Mouse (Mus musculus) cerebellum, postnatal 14 days (tissue): ENCODE data around the gene Nkd1.
A peak's percentile ranks its signal among the peaks of the same experiment; 100 is the strongest.

Source experiments
- DNase-seq, 2 experiments: peaks; one replicate each; pipeline ENCODE4 v3.0.0; 2021; ENCODE audit warnings: mixed read lengths in 2 of 2

Nkd1 gene

GRCm38 (mm10) chr8:88538976-88539371 lies 17.8 kb downstream of the Nkd1 start:
- DNase-seq, result no peak

DNA sequence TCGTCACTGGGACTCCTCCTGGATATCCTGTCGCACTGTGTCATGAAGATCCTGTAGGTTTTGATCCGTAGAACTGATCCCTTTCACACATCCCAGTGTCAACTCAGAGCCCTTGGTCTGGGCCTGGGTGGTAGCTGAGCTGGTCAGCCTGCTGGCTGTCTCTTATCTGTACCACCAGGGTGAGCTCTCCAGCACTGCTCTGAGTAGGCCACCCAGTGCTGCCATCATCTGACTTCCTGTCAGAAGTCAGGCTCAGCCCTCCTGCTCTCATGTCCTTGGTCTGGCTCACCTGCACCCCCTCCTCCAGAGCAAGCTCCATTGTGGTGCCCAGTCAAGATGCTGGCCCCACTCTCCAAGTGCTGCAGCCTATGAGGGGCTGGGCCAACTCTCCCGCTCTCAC lies 18.8 kb downstream of the Nkd1 start:
- no peak for DNase-seq

GRCm38 (mm10) chr8:88542596-88543213 lies 21.6 kb downstream of the Nkd1 start:
- peak; percentile 57 to 60 for DNase-seq

- DNase-seq, result no peak
Measured at GRCm38 (mm10) chr8:88544677-88545076, 23.5 kb downstream of the Nkd1 start.

DNA sequence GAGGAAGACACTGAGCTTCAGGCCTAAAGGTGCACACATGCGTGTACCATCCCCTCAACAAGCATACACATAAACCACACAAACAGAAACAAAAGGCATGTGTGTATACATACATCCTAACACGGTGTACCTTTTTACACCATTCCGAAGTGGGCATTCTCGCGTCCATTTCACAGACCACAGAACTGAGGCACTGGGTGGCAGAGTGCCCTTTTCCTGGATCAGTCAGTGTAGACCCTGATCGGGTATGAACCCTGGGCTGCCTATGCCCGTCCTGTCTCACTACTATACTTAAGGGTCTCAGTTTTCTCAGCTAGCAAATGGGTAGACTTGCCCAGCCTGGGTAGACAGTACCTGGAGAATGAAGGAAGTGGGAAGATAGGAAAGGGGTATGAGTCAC lies 24.3 kb downstream of the Nkd1 start:
- DNase-seq, result no peak

GRCm38 (mm10) chr8:88546032-88546732 lies 25.0 kb downstream of the Nkd1 start:
- no peak for DNase-seq

DNA sequence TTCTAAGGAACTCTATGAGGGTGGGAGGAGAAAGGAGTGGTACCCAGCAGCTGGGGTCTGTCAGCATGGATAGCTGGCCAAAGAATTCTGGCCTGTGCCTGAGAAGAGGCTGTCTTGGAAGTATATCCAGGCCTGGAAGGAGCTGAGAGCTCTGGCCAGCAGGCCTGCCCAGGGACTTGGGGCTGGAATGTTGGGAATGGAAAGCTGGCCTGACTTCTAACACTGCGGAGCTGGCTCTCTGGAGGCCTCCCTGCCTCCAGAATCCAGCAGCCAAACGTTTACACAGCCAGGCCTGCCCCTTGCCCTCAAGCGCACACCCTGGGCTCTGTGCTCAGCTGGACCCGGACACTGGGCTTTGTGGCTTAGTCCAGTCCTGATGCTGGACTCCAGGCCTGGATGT lies 34.5 kb downstream of the Nkd1 start:
- DNase-seq, result no peak

DNA sequence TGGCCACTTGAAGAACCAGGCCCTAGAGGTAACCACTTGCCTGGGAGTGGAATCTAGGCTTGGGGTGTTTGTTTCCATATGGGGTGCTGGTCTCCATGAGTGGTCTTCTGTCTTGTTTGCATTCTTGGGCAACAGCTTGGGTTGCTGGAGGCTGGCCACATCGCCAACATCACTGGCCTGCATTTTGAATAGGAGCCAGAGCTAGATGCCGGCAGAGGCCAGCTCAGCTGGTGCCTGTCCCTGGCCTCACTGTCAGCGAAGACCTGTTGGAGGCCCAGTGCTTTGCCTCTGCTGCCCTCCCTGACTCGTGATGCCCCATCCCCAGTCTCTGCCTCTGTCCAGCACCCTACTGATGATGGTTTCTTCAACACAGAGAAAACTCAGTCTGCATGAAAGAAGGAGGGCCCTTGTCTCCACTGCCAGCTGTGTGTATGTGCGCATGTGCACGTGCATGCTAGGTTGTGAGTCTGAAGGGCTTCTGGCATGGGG lies 38.9 kb downstream of the Nkd1 start:
- no peak for DNase-seq

DNA sequence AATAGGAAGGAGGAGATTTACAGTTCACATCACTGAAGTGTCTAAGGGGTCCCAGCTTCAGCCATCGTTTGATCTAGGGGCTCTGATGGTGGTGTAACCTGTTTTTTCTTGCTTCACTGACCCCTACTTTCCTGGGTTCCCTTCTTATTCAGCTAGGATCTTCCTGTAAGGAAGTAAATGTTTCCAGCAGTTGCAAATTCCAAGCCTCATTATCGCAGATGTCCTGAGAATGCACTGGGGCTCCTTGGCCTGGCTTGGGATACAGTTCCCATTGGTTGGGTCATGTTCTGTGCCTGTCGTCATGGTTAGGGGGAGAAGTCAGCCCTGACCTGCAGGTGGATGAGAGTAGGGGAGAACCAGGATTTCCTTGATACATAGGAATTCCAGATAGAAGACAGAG lies 40.2 kb downstream of the Nkd1 start:
- no peak for DNase-seq

- no peak for DNase-seq
Measured at GRCm38 (mm10) chr8:88564256-88564903, 43.2 kb downstream of the Nkd1 start.

DNA sequence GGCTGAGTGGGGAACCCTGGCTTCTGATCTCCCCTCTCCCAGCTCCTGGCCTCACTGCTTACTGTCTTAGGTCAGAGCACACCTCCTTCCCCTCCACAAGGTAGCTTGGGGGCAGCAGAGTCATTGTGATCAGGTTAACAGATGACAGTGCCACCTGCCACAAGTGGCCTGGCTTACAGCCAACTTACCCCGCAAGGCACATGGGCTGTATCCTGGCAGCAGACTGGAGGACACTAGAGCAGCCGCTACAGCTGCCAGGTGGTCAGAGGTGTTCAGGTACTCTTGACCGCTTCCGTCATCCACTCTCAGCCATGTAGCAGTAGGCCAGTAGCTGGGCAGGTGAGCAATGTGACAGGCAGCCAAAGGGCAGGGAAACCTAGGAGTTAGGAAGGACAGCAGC lies 45.0 kb downstream of the Nkd1 start:
- peak; percentile 68 to 77 for DNase-seq

DNA sequence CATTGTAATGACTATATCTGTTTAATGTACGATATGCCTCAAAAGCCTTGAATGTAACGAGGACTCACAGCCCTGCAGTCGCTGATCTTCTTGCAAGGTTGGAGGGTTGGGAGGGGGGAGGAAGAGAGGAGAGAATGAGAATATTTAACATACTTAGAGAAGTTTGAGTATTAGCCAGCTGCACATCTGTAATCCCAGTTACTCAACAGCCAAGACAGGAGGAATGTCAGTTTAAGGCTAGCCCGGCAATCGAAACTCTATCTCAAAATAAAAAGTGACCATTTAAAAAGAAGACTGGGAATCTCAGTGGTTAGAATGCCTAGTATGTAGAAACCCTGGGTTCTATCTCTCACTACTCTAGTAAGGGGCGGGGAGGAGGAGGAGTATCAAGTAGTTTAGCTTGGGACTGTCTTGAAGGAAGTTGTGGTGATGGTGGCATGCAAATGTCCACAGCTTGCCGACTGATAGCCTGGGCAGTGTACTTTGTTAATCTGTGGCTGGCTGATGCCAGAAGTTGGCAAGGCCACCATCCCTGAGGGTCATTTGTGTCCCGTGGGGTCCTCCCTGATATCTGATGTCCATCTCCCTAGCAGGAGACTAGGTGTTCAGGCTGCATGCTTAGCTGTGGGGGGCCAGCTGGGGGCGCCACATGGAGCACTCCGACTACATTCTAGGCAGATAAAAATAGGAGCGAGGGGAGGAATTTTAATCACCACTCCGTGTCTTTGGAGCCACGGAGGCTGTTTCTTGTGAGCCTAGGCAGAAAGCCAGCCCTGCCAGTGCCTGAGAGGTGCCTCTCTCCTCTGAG lies 46.4 kb downstream of the Nkd1 start:
- peak; percentile 45 to 62 for DNase-seq

GRCm38 (mm10) chr8:88568211-88568610 lies 47.1 kb downstream of the Nkd1 start:
- no peak for DNase-seq

DNA sequence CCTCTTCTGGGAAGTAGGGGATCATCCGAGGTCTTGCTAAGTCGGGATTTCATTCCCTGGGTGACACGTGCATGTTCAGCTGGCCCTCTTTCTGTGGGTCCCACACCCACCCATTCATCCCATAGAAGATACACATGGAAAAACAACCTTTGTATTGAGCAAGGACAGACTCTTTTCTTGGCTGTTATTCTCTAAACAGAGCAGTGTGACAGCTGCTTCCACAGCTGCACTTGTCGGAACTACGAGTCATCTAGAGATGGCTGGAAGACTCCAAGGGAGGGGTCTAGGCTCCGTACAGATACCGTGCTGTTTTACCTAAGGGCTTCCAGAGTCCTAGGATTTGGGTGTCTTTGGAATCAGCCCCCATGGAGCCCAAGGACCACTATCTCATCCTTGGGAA lies 48.2 kb downstream of the Nkd1 start:
- DNase-seq, result no peak

GRCm38 (mm10) chr8:88570293-88570998 lies 49.3 kb downstream of the Nkd1 start:
- no peak for DNase-seq

- DNase-seq, result peak; percentile 78 to 79
Measured at GRCm38 (mm10) chr8:88571434-88572184, 50.5 kb downstream of the Nkd1 start.

GRCm38 (mm10) chr8:88572185-88572909 lies 51.2 kb downstream of the Nkd1 start:
- DNase-seq, result no peak

DNA sequence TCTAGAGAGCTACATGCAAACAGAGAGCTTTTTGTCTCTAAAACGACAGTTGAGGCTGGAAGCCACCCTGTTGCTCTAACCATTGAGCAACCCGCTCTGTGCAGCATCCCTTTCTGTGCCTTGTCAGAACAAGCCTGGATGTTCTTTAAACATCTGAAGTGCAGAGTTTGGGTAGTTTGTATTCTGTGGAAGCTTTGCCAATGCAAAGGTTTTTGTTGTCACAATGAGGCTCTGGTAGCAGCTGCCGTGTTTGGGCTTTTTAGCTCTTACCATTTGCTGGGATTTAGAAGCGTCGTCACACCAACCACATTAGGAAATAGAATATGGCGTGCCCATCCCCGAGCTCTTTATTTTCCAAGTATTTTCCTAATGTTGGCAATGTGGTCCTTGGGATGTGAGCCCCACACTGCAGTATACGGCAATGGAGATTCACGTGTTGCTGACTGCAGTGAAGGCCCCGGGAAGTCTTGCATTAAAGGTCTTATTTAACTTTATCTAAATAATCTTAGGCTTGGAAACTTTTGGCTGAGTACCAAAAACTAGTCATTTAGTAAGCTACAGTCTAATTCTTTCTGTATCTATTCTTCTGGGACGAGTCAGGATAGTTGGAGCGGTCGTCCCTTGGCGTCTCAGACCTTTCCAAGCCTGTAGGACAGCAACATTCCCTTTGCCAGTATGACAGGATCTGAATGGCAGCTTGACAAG lies 51.9 kb downstream of the Nkd1 start:
- DNase-seq, result no peak

DNA sequence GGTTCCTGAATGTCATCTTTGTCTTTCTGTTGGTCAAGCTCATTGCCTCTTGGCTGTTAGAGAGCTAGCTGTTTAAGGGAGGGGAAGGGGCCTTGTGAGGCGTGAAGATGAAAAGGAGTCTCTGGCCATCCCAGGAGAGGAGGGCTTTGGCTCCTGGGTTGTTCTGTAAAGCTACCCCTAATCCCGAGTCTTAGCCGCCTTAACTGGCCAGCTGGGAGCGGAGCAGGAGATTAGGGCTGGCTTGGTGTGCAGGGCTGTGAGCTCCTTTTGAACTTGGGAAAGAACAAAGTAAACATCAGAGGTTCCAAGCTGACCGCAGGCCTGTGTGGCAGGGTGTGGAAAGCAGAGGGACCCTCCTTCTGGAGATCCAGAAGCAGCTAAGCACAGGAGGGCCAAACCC lies 53.8 kb downstream of the Nkd1 start:
- DNase-seq, result no peak

DNA sequence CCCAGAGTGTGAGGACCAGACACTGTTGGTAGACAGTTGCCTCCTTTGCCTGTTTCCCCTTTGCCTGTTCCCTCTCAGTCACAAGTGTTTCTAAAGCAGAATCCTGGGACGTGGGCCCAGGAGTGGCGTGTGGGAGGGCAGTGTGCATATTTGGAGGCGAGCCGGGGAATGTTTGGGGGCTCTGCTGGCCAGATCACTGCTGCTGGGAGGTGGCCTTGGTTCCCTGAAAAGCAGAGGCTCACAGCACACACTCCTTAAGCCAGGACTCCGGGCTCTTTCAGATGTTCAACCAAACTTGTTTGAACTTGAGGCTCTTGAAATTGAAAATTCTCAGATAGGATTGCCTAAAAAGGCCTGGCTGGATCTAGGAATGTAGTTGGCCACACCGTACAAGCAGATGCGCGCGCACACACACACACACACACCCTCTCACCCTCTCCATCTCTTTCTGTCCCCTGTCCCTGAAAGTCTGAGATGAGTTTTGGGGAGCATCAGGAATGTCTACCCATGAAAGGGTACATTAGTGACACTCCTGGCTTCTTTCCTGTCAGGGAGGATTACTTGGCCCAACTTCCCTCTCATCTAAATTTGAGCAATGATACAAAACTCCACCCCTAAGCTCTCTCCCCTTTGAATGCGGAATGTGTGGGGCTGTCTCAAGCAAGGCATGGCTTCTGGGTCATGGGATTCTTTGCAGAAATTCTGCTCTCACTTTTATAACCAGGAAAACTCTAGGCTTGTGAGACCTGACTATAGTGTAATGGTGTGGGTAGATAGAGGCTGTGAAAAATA lies 55.4 kb downstream of the Nkd1 start:
- DNase-seq, result no peak
